Mouse (Mus musculus) liver, adult 2 months (tissue): ENCODE measurements around the gene Foxc2. TPM values are rescaled to one million over a fixed set of nuclear protein-coding genes. Genes with fewer than 3 reads are reported as not detected.

Experiments
- DNase-seq: peaks from one replicate; pipeline ENCODE4 v3.0.0-alpha.2; 2011; ENCODE audit warnings: low read depth, low spot score; ENCODE audit errors: extremely low read depth
- H3K27ac ChIP-seq: fragments of 200-500 bp; replicated peaks from 2 replicates; pipeline ENCODE4 v1.5.1; 2012; ENCODE audit warnings: low read depth, mild to moderate bottlenecking, control low read depth, inconsistent platforms, low read length; ENCODE audit not compliant: insufficient read depth
- H3K27me3 ChIP-seq: fragments of 200-500 bp; 2 replicates; pipeline ENCODE4 v1.6.1; 2012; ENCODE audit warnings: mild to moderate bottlenecking, moderate library complexity, low read length, inconsistent platforms; ENCODE audit not compliant: control insufficient read depth, insufficient read depth
- H3K36me3 ChIP-seq: fragments of 200-500 bp; 2 replicates; pipeline ENCODE4 v1.6.1; 2012; ENCODE audit warnings: low read length, inconsistent platforms; ENCODE audit not compliant: control insufficient read depth, insufficient read depth
- H3K4me1 ChIP-seq: fragments of 200-500 bp; 2 replicates; pipeline ENCODE4 v1.6.1; 2011; ENCODE audit warnings: low read length; ENCODE audit not compliant: control insufficient read depth, insufficient read depth
- H3K4me3 ChIP-seq: fragments of 200-500 bp; 2 replicates; pipeline ENCODE4 v1.5.1; 2011; ENCODE audit warnings: low read depth, mild to moderate bottlenecking, control low read depth, low read length, moderate library complexity; ENCODE audit not compliant: insufficient read depth
- H3K79me2 ChIP-seq: fragments of 200-500 bp; 2 replicates; pipeline ENCODE4 v1.6.1; 2012; ENCODE audit warnings: inconsistent platforms, mild to moderate bottlenecking, low read length, moderate library complexity; ENCODE audit not compliant: control insufficient read depth, insufficient read depth
- H3K9ac ChIP-seq: fragments of 200-500 bp; 2 replicates; pipeline ENCODE4 v1.6.1; 2012; ENCODE audit warnings: low read depth, mild to moderate bottlenecking, control low read depth, inconsistent platforms, low read length
- CTCF ChIP-seq: fragments of 200-500 bp; IDR thresholded peaks from 2 replicates; pipeline ENCODE4 v1.5.1; 2011; ENCODE audit warnings: low read depth, low read length, control low read depth
- POLR2A ChIP-seq: fragments of 200-500 bp; IDR thresholded peaks from 2 replicates; pipeline ENCODE4 v1.6.1; 2011; ENCODE audit warnings: low read length, control low read depth; ENCODE audit not compliant: insufficient read depth; ENCODE audit errors: extremely low read depth
- WGBS: fragments of 180-500 bp; shearing (Covaris S2); methylation state at CpG from one replicate; pipeline ENCODE4 v1.1.7; 2018; 5-methylcytosine and 5-hydroxymethylcytosine counted together
- polyA plus RNA-seq: library from polyadenylated mRNA; depleted of rRNA; stranded (reverse); fragments of >200 nt; gene quantifications from 2 replicates; pipeline ENCODE4 v1.2.3, GENCODE M21; 2012
- total RNA-seq: library from RNA; depleted of rRNA; stranded (reverse); fragments of >200 nt; gene quantifications from 2 replicates; pipeline ENCODE4 v1.2.3, GENCODE M21; 2014

Gene Foxc2
- total and polyA plus RNA-seq, 2 experiments = 0.06 TPM; not detected in 1

GRCm38 (mm10) chr8:121088871-121089630, 26.9 kb upstream of the Foxc2 start:
- no peak for DNase-seq

GRCm38 (mm10) chr8:121089631-121090380, 26.2 kb upstream of the Foxc2 start:
- 9% methylated on average over 32 of the region's 32 CpGs for WGBS
- Histone ChIP-seq H3K4me1 (peaks cover 2% of the 10 kb centered on the region; the same call in 1 of the 2 replicates), H3K27me3 (peaks cover 12% of the 10 kb centered on the region), H3K9ac (peak overlapping the region; percentile 3; the same call in 1 of the 2 replicates), H3K27ac (peak overlapping the region; percentile 19; the same call in 1 of the 2 replicates), H3K79me2 (no peaks in the 10 kb centered on the region), H3K36me3 (no peaks in the 10 kb centered on the region), H3K4me3 (peak overlapping the region; percentile 9; the same call in 1 of the 2 replicates)
- TF ChIP-seq POLR2A (no peak), CTCF (no peak)
- no peak for DNase-seq

More at GRCm38 (mm10) chr8:121088871-121089630, 26.9 kb upstream of the Foxc2 start:
- TF ChIP-seq CTCF = no peak
- TF ChIP-seq POLR2A = no peak
- Histone ChIP-seq H3K27ac (peak overlapping the region; percentile 19; the same call in 1 of the 2 replicates), H3K36me3 (no peaks in the 10 kb centered on the region), H3K79me2 (no peaks in the 10 kb centered on the region), H3K4me3 (peak overlapping the region; percentile 21; the same call in 1 of the 2 replicates), H3K4me1 (peaks cover 2% of the 10 kb centered on the region; the same call in 1 of the 2 replicates), H3K27me3 (peaks cover 19% of the 10 kb centered on the region), H3K9ac (peak overlapping the region; percentile 32)
- WGBS = 8% methylated on average over 40 of the region's 40 CpGs

DNA sequence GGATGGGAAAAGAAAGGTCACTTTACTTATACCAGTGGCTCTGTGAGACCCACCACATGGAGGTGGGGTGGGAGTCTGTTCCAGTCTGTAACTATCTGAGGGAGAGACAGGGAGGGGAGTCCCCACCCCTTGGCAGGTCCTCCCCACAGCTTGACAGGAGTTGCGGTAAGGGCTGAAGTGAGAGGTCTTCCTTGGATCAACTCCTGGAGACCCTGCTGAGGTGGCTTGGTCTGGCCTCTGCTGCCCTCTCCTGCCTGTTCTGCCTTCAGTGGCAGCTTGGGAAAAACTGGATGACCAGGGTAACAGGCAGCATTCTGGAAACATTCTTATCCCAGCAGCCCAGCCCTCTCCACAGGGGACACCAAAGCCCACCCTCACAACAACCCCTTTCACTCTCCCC, 25.3 kb upstream of the Foxc2 start:
- no peak for DNase-seq
- 0% methylated on average over 1 of the region's 1 CpGs for WGBS

DNA sequence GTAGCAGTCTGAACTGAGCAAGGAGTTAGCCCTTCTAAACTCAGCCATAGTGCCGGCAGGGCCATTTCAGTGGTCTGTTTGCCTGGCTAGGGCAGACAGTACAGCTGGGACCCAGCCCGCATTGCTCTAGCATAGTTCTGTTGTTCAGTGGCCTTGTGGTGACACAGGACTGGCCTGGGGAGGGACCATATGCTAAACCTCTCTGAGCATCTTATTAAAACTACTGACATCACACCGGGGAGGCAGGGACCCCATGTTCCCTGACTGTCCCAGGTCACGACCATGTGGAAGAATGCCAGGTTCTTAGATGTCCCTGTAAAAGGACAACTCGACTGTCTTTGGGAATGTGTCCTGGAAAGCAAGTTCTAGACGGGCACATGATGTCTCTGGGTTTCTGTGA, 23.8 kb upstream of the Foxc2 start:
- WGBS = 16% methylated on average over 6 of the region's 6 CpGs
- no peak for DNase-seq
- TF ChIP-seq POLR2A (no peak), CTCF (no peak)
- 0 out of 2 replicates have a peak, but pooled peaks cover 5% of the 10 kb centered on the region for H3K27me3 ChIP-seq
- no peak overlapping the region for H3K9ac ChIP-seq
- H3K4me1 ChIP-seq = peaks cover 2% of the 10 kb centered on the region; the same call in 1 of the 2 replicates
- no peaks in the 10 kb centered on the region for H3K36me3 ChIP-seq
- no peak overlapping the region for H3K27ac ChIP-seq
- no peaks in the 10 kb centered on the region for H3K79me2 ChIP-seq
- no peak overlapping the region for H3K4me3 ChIP-seq

More for the DNA sequence above, 25.3 kb upstream of the Foxc2 start:
- no peaks in the 10 kb centered on the region for H3K36me3 ChIP-seq
- H3K79me2 ChIP-seq = no peaks in the 10 kb centered on the region
- H3K27ac ChIP-seq = no peak overlapping the region
- no peak overlapping the region for H3K4me3 ChIP-seq
- no peak overlapping the region for H3K9ac ChIP-seq
- H3K27me3 ChIP-seq = peaks cover 8% of the 10 kb centered on the region; the same call in 1 of the 2 replicates
- peaks cover 2% of the 10 kb centered on the region; the same call in 1 of the 2 replicates for H3K4me1 ChIP-seq
- TF ChIP-seq POLR2A (no peak), CTCF (peak; percentile 23; the same call in 1 of the 2 replicates)

DNA sequence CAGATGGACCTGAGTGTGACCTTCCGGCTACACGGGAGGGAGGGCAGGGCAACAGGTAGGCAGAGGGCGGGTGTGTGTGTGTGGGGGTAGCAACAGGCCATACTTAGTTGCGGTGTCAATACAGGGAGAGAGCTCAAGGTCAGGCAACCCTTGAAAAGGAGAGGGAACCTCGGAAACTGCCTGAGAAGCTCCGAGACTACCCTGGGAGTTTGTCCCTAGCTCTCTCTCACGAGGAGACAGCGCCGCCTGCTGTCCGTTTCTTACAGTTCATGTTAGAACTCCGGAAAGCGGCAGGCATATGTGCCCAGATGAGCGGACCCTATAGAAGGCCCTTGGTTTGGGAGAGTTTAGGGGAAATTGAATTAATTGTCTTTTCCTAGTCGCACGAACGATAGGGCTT, 23.3 kb upstream of the Foxc2 start:
- H3K79me2 ChIP-seq = no peaks in the 10 kb centered on the region
- peak; percentile 41 for DNase-seq
- H3K36me3 ChIP-seq = no peaks in the 10 kb centered on the region
- WGBS = 3% methylated on average over 16 of the region's 16 CpGs
- H3K4me3 ChIP-seq = no peak overlapping the region
- no peak for TF ChIP-seq POLR2A
- TF ChIP-seq CTCF = peak; percentile 90
- H3K27ac ChIP-seq = no peak overlapping the region
- no peak overlapping the region; the same call in 1 of the 2 replicates for H3K9ac ChIP-seq
- H3K4me1 ChIP-seq = peaks cover 2% of the 10 kb centered on the region; the same call in 1 of the 2 replicates
- 0 out of 2 replicates have a peak, but pooled peaks cover 5% of the 10 kb centered on the region for H3K27me3 ChIP-seq
